Mouse (Mus musculus) thymus, adult 2 months (tissue): ENCODE measurements at regions not wholly inside any gene's neighbourhood (a gene's known extent, or its start where the extent isn't known, plus 50 kb on each side); places are given as distances from the start of the nearest gene placed in this dataset.

Experiments
- CTCF ChIP-seq: fragments of 200-500 bp; IDR thresholded peaks from 2 replicates; pipeline ENCODE4 v1.5.1; 2012; ENCODE audit warnings: mild to moderate bottlenecking, control low read depth, low read length, moderate library complexity, borderline replicate concordance; ENCODE audit not compliant: control insufficient read depth, poor library complexity, insufficient read depth; ENCODE audit errors: extremely low read depth
- POLR2A ChIP-seq: fragments of 200-500 bp; IDR thresholded peaks from 2 replicates; pipeline ENCODE4 v1.6.1; 2012; ENCODE audit warnings: mild to moderate bottlenecking, low read length, control low read depth, moderate library complexity; ENCODE audit not compliant: control insufficient read depth, poor library complexity, insufficient read depth; ENCODE audit errors: extremely low read depth

DNA sequence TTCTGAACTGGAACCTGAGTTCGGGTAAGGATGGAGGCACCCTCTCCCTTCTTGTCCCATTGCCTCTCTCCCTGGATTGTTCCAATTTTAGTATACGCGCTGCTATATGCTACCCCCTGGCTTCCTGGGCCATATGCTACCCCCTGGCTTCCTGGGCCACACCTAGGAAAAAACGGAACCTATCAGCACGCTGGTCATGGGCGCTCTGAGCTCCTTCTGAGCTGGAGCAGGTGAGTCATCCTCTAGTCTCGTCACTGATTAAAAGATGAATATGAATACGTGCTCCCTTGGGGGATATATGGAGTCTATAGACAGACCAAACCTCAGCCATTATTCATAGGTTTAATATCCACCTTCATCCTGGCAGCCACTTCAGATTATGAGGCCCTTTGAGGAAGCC lies 96.1 kb upstream of the Il12b start:
- TF ChIP-seq POLR2A (no peak), CTCF (no peak)
